Mouse (Mus musculus): ENCODE measurements at regions not wholly inside any gene's neighbourhood (a gene's known extent, or its start where the extent isn't known, plus 50 kb on each side); places are given as distances from the start of the nearest gene placed in this dataset.
"Not testable (repeated sequence)": the region's sequence is repeated elsewhere in the genome, so short reads cannot be mapped to it uniquely, and the experiment has no call there.

DNA sequence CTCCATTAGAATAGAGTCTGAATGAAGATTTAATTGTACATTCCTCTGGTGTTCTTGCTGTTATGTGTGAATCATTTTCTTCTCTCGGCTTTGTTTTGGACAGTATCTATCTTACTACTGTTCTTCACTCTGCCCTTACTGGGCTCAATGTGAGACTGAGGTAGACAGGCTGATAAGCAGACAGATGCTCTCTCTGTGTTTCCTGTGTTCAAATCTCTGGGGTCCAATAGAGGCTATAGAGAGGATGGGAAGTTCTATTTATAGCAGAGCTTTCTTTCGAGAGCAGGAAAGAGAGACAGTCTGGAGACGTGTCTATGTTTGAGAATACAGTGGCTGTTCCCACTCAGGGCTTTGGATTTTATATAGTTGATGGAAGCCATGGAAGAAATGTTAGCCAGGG, 140.5 kb upstream of the Tet2 start:
- Histone ChIP-seq H3K27me3 (ENCODE audit: control insufficient read depth, insufficient read depth, low read length) (no peaks in the 10 kb centered on the region), H3K4me3 (ENCODE audit: low read depth, low read length) (no peak overlapping the region), H3K9ac (ENCODE audit: low read length) (no peak overlapping the region), H3K27ac (replicated peaks) (no peak overlapping the region), H3K4me1 (replicated peaks; ENCODE audit: control insufficient read depth, insufficient read depth) (no peaks in the 10 kb centered on the region), H3K36me3 (ENCODE audit: control insufficient read depth, insufficient read depth, low read length) (no peaks in the 10 kb centered on the region), H3K9me3 (ENCODE audit: control insufficient read depth, low read length) (no peaks in the 10 kb centered on the region), H3K4me2 (replicated peaks; ENCODE audit: low read depth) (no peak overlapping the region)
- TF ChIP-seq CTCF (IDR thresholded peaks at IDR 0.05; ENCODE audit: low read depth), result no peak
- TF ChIP-seq EP300 (optimal IDR thresholded peaks at IDR 0.05), result no peak
- ATAC-seq (ENCODE audit: low FRiP score, low TSS enrichment), result no peak
- 49% methylated on average over 3 of the region's 3 CpGs for WGBS
- DNase-seq (ENCODE audit: low spot score), result no peak

DNA sequence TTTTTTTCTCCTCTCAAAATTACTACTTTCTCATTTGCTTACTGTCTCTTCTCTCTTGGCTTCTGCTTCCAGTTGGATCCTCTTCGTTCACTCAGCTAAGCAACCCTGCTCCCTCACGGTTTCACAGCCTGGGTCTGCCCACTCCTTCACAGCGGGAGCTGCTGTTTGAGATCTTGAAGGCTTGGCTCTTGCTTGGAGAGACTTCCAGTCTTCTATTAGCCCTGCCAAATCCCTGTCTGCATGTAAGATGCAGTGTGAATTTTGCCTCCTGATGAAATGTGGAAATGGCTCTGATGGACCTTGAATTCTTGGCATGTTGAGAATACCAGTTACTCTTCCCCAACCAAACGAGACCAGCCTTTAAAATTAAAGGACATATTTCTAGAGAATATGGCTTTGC, 149.1 kb upstream of the Tet2 start:
- no peak for DNase-seq (ENCODE audit: low spot score)
- 42% methylated on average over 4 of the region's 4 CpGs for WGBS
- ATAC-seq (ENCODE audit: low FRiP score, low TSS enrichment), result no peak
- no peak for TF ChIP-seq EP300 (optimal IDR thresholded peaks at IDR 0.05)
- no peak for TF ChIP-seq CTCF (IDR thresholded peaks at IDR 0.05; ENCODE audit: low read depth)
- Histone ChIP-seq H3K4me1 (replicated peaks; ENCODE audit: control insufficient read depth, insufficient read depth) (no peaks in the 10 kb centered on the region), H3K9ac (ENCODE audit: low read length) (no peak overlapping the region), H3K9me3 (ENCODE audit: control insufficient read depth, low read length) (no peaks in the 10 kb centered on the region), H3K4me3 (ENCODE audit: low read depth, low read length) (no peak overlapping the region), H3K36me3 (ENCODE audit: control insufficient read depth, insufficient read depth, low read length) (no peaks in the 10 kb centered on the region), H3K27me3 (ENCODE audit: control insufficient read depth, insufficient read depth, low read length) (no peaks in the 10 kb centered on the region), H3K27ac (replicated peaks) (no peak overlapping the region), H3K4me2 (replicated peaks; ENCODE audit: low read depth) (no peak overlapping the region)

GRCm38 (mm10) chr3:133696122-133696521, 151.2 kb upstream of the Tet2 start:
- no peaks in the 10 kb centered on the region for H3K27me3 ChIP-seq (ENCODE audit: control insufficient read depth, insufficient read depth, low read length)
- 87% methylated on average over 3 of the region's 3 CpGs for WGBS
- DNase-seq (ENCODE audit: low spot score), result no peak
- H3K36me3 ChIP-seq (ENCODE audit: control insufficient read depth, insufficient read depth, low read length), result no peaks in the 10 kb centered on the region
- TF ChIP-seq CTCF (IDR thresholded peaks at IDR 0.05; ENCODE audit: low read depth), result no peak
- no peak for TF ChIP-seq EP300 (optimal IDR thresholded peaks at IDR 0.05)
- no peak overlapping the region for H3K4me2 ChIP-seq (replicated peaks; ENCODE audit: low read depth)
- H3K4me3 ChIP-seq (ENCODE audit: low read depth, low read length), result no peak overlapping the region
- no peak overlapping the region for H3K9ac ChIP-seq (ENCODE audit: low read length)
- H3K4me1 ChIP-seq (replicated peaks; ENCODE audit: control insufficient read depth, insufficient read depth), result no peaks in the 10 kb centered on the region
- no peaks in the 10 kb centered on the region for H3K9me3 ChIP-seq (ENCODE audit: control insufficient read depth, low read length)
- H3K27ac ChIP-seq (replicated peaks), result no peak overlapping the region
- ATAC-seq (ENCODE audit: low FRiP score, low TSS enrichment), result no peak

- not testable (repeated sequence) for DNase-seq (ENCODE audit: low spot score); H3K27ac ChIP-seq (replicated peaks); H3K27me3 ChIP-seq (ENCODE audit: control insufficient read depth, insufficient read depth, low read length); H3K9ac ChIP-seq (ENCODE audit: low read length); H3K9me3 ChIP-seq (ENCODE audit: control insufficient read depth, low read length); ATAC-seq (ENCODE audit: low FRiP score, low TSS enrichment); H3K4me1 ChIP-seq (replicated peaks; ENCODE audit: control insufficient read depth, insufficient read depth); H3K4me2 ChIP-seq (replicated peaks; ENCODE audit: low read depth); H3K4me3 ChIP-seq (ENCODE audit: low read depth, low read length); H3K36me3 ChIP-seq (ENCODE audit: control insufficient read depth, insufficient read depth, low read length)
These were observed 159.9 kb upstream of the Tet2 start for GRCm38 (mm10) chr3:133704849-133705248.

DNA sequence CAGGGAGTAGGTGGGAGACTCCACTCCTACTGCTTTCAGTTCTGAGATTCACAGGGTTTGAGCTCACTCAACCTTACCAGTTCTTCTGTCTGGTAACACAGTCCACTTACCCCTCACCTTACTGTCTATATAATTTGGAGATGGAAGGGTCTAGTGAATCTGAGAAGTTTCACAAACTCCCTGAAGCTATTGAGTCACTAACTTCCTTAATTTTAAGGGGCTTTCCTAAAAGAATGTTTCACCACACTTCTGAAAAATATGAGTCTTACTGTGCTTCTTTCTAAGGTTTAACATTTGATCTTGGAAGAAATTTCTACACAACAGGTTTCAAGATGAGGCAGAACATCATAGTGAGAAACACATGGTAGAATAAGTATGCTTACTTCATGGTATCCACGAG, 166.6 kb upstream of the Tet2 start:
- Histone ChIP-seq H3K9ac (ENCODE audit: low read length) (no peak overlapping the region), H3K36me3 (ENCODE audit: control insufficient read depth, insufficient read depth, low read length) (no peaks in the 10 kb centered on the region), H3K27me3 (ENCODE audit: control insufficient read depth, insufficient read depth, low read length) (no peaks in the 10 kb centered on the region), H3K27ac (replicated peaks) (no peak overlapping the region), H3K4me1 (replicated peaks; ENCODE audit: control insufficient read depth, insufficient read depth) (no peaks in the 10 kb centered on the region), H3K4me3 (ENCODE audit: low read depth, low read length) (no peak overlapping the region), H3K9me3 (ENCODE audit: control insufficient read depth, low read length) (no peaks in the 10 kb centered on the region), H3K4me2 (replicated peaks; ENCODE audit: low read depth) (no peak overlapping the region)
- 86% methylated on average over 1 of the region's 1 CpGs for WGBS
- no peak for ATAC-seq (ENCODE audit: low FRiP score, low TSS enrichment)
- DNase-seq (ENCODE audit: low spot score), result no peak
- TF ChIP-seq EP300 (optimal IDR thresholded peaks at IDR 0.05) (no peak), CTCF (IDR thresholded peaks at IDR 0.05; ENCODE audit: low read depth) (no peak)

DNA sequence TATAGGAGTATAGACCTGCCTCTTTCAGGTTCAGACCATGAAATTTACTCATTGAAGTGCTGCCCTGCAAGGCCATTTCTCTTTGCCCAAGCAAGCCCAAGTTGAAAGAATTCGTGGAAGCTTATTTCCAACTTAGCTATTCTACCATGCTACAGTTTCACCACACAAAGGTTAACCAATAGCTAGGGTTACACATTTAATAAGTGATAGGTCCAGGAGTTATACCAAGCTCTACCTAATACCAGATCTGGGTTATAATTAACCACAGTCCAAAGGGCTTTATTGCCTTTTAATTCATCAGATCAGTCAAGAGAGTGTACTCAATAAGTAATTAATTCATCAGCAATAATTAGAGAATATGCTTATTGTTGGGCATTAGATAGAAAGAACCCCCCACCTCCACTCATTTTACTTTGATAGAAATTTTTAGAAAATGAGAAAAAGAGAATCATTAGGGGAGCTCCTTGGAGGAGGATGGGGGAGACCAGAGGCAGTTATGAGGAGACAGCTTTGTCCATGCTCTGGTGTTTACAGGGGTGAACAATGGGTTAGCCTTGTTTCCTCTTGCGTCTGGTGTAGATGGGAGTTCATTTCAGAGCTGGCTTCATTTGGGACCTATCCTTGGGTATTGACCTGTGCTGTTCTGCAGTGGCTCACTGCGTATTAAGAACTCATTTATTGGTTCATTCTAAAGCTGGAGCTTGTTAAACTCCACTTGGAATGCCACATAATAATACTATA, 177.8 kb upstream of the Tet2 start:
- Histone ChIP-seq H3K4me2 (replicated peaks; ENCODE audit: low read depth) (no peak overlapping the region), H3K9ac (ENCODE audit: low read length) (no peak overlapping the region), H3K9me3 (ENCODE audit: control insufficient read depth, low read length) (no peaks in the 10 kb centered on the region), H3K4me1 (replicated peaks; ENCODE audit: control insufficient read depth, insufficient read depth) (no peaks in the 10 kb centered on the region), H3K4me3 (ENCODE audit: low read depth, low read length) (no peak overlapping the region), H3K27ac (replicated peaks) (no peak overlapping the region), H3K36me3 (ENCODE audit: control insufficient read depth, insufficient read depth, low read length) (no peaks in the 10 kb centered on the region), H3K27me3 (ENCODE audit: control insufficient read depth, insufficient read depth, low read length) (no peaks in the 10 kb centered on the region)
- 68% methylated on average over 3 of the region's 3 CpGs for WGBS
- ATAC-seq (ENCODE audit: low FRiP score, low TSS enrichment) (no peak), DNase-seq (ENCODE audit: low spot score) (no peak)
- TF ChIP-seq EP300 (optimal IDR thresholded peaks at IDR 0.05) (no peak), CTCF (IDR thresholded peaks at IDR 0.05; ENCODE audit: low read depth) (no peak)

Data from stomach, postnatal 0 days (tissue).